Mouse (Mus musculus): Measurements from ENCODE around the gene Nfkbib. TPM values are rescaled to one million over a fixed set of nuclear protein-coding genes. Genes with fewer than 3 reads are reported as not detected.

The Nfkbib gene
- total RNA-seq, 2 experiments from 2014 or later, result 33.2 to 34.9 TPM

- no peak for DNase-seq (ENCODE audit: low spot score)
These were observed 34.1 kb upstream of the Nfkbib start for GRCm38 (mm10) chr7:28801451-28801850.

DNA sequence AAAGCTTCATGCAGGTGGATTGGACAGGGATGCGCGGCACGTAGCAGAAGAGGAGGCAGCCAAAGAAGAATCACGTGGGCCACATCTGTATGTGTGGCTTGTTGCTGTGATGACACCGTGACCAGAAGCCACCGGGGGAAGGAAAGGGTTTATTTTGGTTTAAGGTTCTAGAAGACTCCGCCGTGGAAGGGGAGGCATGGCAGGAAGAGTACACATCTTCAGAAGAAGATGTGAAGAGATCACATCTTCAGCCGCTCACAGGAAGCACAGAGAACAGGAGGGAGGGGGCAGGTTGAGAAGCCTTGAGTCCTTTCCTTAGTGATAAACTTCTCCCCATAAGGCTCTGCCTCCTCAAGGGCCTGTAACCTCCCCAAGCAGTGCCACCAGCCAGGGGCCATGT, 32.7 kb upstream of the Nfkbib start:
- DNase-seq (ENCODE audit: low spot score), result no peak

- peak; percentile 79 for DNase-seq (ENCODE audit: low spot score)
These were observed 29.3 kb upstream of the Nfkbib start for GRCm38 (mm10) chr7:28796562-28796975.

- DNase-seq (ENCODE audit: low spot score), result no peak
These were observed 28.5 kb upstream of the Nfkbib start for GRCm38 (mm10) chr7:28795832-28796231.

DNA sequence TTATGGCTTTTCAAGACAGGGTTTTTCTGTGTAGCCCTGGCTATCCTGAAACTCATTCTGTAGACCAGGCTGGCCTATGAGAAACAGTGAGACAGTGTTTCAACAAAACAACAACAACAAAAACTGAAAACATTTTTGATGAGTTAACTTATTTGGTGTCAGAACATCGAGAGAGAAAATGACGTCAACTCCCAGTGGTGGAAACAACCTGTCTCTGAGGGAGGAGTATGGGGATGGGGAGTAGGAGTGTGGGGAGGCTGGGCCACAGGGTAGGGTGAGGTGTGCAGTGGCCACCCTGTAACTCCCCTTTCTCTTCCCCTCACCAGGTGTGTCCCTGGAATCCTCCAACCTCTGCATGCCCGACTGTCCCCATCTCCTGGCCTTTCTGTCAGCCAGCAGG, 27.2 kb upstream of the Nfkbib start:
- no peak for DNase-seq (ENCODE audit: low spot score)

GRCm38 (mm10) chr7:28793834-28794233, 26.5 kb upstream of the Nfkbib start:
- DNase-seq (ENCODE audit: low spot score), result no peak

DNA sequence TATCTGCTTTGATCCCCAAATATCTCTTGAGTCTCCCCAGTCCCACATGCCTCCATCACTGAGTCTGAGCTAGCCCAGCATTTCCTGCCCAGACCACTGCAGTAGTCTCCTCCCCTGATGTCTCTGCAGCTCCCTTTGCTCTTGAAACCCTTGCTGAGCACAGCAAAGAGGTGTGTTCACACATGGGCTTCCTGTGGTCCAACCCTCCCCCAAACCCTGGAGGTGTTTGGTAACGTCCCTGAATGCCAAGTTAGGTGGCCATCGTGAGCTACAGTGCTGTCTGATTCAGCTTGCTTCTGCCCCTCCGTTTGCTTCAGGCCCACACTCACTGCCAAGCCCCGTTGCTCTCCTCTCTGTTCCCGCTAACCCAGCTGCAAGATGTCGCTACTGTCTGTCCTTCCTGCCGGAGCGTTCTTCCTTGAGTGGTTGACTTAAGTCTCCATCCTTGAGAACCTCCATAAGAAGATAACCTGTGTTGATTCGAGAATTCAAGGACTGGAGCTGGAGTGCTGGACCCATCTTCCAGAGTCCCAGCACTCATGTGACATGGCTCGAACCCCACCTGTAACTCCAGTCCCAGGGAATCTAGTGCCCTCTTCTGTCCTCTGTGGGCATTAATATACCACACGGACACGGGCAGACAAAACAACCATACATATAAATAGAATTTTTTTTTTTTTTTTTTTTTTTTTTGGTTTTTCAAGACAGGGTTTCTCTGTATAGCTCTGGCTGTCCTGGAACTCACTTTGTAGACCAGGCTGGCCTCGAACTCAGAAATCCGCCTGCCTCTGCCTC, 25.3 kb upstream of the Nfkbib start:
- no peak for DNase-seq (ENCODE audit: low spot score)

DNA sequence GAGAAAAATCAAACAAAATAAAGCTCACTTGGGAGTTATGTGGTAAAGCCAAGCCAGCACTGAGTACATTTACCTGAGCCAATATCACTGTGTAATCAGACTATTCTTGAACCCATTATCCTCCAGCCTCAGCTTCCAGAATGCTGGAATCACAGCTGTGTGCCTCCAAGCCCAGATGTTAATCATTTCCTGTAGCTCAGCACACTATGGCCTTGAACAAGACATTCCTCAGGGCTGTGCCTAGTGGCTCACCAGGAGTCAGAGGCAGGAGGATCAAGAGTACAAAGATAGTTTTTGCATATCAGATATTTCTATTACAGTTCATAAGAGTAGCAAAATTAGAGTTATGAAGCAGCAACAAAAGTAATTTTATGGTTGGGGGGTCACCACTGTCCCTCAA, 24.4 kb upstream of the Nfkbib start:
- no peak for DNase-seq (ENCODE audit: low spot score)

DNA sequence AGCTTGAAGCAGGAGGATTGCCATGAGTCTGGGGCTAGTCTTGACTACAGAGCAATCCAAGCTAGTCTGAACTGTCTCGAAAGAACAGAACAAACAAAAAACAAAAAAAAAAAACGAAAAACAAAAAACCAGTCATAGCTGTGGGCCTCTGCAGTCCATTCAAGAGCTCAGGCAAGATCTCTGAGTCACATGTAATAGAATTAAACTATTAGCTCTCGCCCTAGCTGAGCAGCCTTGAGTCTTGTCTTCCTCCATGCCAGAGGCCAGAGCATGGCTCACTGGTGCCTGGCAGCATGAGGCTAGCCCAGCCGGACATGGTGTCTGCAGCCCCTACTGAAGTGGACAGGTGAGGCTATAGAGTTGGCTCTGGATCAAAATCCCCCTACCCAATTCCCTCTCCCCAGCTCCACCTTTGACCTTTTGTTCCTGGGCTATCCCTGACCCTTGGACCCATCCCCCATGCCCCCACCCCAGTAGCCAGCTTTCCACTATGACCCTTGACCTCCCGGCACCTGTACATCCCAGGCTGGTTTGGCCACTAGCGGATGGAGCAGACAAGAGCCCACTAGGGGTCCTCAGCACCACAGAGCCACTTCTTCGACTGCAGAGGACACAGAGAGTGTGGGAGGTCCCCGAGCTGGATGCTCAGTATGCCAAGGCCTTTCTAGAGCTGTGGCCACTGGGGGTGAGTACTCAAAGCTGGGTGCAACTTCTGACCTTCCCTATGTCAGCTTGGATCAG, 22.9 kb upstream of the Nfkbib start:
- DNase-seq (ENCODE audit: low spot score), result no peak

DNA sequence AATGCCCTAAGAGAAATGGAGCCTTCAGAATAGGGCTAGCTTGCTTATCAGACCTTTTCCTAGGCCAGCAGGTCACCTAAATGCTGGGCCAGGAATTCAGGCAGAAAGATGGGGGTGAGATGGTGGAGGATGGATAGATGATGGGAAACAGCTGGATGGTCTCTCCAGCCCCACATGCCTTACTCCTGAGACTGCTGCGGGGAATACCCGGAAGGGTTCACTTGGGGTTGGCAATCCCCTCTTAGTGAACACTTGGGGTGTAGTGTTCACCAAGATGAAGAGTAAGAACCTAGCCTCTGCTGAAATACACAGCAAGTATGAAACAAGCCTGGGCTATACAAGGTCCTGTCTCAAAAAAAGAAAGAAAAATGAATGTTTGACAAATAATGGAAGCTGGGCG, 21.9 kb upstream of the Nfkbib start:
- DNase-seq (ENCODE audit: low spot score), result no peak

DNA sequence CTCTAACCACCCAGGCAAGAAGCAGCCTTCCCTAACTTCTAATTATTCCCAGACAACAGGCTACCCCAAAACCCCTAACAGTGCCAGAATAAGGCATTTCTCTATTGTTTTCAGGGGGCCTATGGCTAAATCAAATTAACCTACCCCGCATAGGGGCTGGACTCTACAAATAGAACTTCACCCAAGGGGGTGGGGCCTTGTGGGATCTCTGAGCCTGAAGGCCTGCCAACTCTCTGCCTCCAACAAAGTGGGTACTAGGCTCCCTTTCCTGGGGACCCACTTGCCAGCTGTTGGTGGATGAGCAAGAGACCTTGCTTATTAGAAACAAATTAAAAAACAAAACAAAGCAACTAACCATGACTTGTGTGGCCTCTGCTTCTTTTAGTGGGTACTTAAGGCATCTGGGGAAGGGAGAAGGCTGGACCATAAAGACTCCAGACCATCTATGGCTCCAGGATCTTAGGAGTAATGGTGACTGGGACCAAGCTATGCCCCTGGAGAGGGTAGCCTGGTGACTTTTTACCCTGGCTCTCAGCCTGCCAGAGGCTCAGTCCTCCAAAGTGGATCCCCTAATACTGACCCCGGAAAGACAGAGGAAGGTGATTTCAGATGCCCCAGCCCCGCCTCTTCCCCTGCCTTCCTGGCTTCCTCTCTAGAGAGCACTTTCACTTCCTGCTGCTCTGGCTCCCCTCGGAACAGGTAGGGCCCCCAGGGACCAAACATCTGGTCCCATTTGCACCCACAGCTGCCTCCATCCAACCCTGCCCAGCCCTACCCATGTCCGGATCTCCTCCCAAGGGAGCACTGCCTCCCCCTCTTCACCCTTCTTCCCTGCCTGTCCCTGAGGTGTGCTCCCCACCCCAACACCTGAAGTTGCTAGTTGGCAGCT, 21.2 kb upstream of the Nfkbib start, which contains the start of gene Rinl:
Rinl (plus strand) TSS at position 663 of the 889 bp plus-strand sequence.
- DNase-seq (ENCODE audit: low spot score), result no peak

GRCm38 (mm10) chr7:28787884-28788283, 20.6 kb upstream of the Nfkbib start:
- no peak for DNase-seq (ENCODE audit: low spot score)

DNA sequence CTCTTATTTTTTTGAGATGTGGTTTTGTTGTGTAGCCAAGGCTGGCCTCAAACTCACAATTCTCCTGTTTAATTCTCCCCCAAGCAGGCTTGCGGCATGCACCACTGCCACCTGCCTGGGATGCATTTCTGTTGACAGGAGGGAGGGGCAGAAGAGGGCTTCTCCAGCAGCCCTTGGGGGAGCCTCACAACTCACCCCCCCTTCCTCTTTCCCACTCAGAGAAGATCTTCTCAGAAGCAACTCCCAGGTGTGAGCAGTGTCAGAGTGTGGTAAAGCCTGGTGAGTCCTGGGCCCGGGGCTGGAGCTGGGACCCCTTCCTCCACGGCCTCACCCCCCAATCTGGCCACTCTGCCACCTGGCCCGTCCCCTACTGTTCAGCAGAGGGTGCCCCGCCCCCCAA, 17.8 kb upstream of the Nfkbib start:
- DNase-seq (ENCODE audit: low spot score), result no peak

GRCm38 (mm10) chr7:28781261-28781663, 13.9 kb upstream of the Nfkbib start:
- no peak for DNase-seq (ENCODE audit: low spot score)

- DNase-seq (ENCODE audit: low spot score), result peak; percentile 61
These were observed 13.5 kb upstream of the Nfkbib start for GRCm38 (mm10) chr7:28780857-28781256.

GRCm38 (mm10) chr7:28780067-28780658, 12.9 kb upstream of the Nfkbib start:
- peak; percentile 92 for DNase-seq (ENCODE audit: low spot score)

DNA sequence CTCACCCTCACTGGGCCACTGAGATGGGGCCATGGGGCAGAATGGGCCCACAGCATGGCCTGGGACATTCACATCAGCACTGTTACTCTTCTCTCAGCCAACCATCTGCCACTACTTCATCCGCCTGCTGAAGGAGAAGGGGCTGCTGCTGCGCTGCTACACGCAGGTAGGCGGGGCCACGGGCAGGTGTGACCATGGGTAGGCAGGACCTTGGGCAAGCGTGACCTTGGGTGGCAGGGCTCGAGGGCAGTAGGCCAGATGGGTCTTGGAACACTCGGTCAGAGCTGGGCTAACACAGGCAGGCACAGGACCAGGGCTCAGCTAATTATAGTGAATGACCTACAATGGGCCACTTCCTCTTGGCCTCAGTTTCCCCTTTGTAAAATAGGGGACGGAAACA, 11.5 kb upstream of the Nfkbib start:
- DNase-seq (ENCODE audit: low spot score), result no peak

- no peak for DNase-seq (ENCODE audit: low spot score)
These were observed 7.8 kb upstream of the Nfkbib start for GRCm38 (mm10) chr7:28775129-28775528.

GRCm38 (mm10) chr7:28774164-28774563, 6.9 kb upstream of the Nfkbib start:
- DNase-seq (ENCODE audit: low spot score), result no peak

GRCm38 (mm10) chr7:28773163-28773562, 5.9 kb upstream of the Nfkbib start:
- DNase-seq (ENCODE audit: low spot score), result no peak

DNA sequence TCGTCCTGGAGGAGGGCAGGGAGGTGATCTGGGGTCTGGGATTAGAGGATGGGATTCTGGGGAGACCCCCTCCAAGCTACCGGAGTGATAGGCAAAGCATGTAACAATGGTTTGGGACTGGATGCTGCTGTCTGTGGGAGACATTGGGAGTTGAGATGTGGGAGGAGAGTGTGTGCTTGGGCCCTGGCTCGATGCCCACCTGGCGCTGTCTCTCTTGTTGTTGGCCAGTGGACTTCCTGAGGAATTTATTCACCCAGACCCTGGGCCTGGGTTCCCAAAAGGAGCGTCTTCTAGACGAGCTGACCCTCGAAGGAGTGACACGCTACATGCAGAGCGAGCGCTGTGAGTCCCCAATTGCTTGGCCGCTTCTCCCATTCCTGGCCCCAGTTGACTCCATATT, 4.6 kb upstream of the Nfkbib start:
- no peak for DNase-seq (ENCODE audit: low spot score)

Data from gastrocnemius, adult 18-20 months (tissue).